Mouse (Mus musculus): Measurements from ENCODE around the gene Myo18b. TPM values are rescaled to one million over a fixed set of nuclear protein-coding genes. Genes with fewer than 3 reads are reported as not detected.

The Myo18b gene
- polyA plus RNA-seq, 1 experiment from 2014 or later, result 1.1 TPM

DNA sequence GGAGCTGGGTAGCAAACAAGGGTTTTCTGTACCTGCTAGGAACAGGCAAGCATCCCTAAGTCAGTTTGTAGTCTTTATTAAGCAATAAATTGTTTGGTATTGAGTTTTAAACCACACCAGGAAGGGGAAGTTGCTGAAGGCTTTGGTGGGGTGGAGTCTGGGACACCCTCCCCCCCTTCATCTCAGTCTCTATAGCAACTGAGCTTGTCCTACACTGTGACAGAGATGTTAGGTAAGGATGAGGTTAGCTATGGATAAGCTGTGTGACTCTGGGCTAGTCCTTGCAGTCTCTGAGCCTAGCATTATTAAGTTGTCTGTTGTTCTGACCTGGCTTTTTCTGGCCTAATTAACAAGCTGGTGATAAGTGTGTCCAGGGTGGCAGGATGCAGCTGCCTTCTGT lies 254.4 kb downstream of the Myo18b start:
- Histone ChIP-seq H3K27ac (ENCODE audit: low read length) (no peak overlapping the region), H3K9me3 (ENCODE audit: control insufficient read depth, low read length) (no peaks in the 10 kb centered on the region; the same call in 1 of the 2 replicates), H3K4me2 (ENCODE audit: low read depth, low read length) (no peak overlapping the region), H3K27me3 (ENCODE audit: control insufficient read depth, insufficient read depth, low read depth, low read length) (no peaks in the 10 kb centered on the region), H3K4me1 (replicated peaks; ENCODE audit: control insufficient read depth, insufficient read depth, low read length) (peaks cover 5% of the 10 kb centered on the region), H3K36me3 (ENCODE audit: control insufficient read depth, insufficient read depth, low read length) (no peaks in the 10 kb centered on the region), H3K4me3 (ENCODE audit: low read length) (no peak overlapping the region), H3K9ac (ENCODE audit: low read length) (no peak overlapping the region)
- ATAC-seq (ENCODE audit: low read depth), result no peak

- Histone ChIP-seq H3K27me3 (ENCODE audit: control insufficient read depth, insufficient read depth, low read depth, low read length) (no peaks in the 10 kb centered on the region), H3K4me3 (ENCODE audit: low read length) (no peak overlapping the region)
- 23% methylated on average over 20 of the region's 20 CpGs for WGBS
Measured at GRCm38 (mm10) chr5:112641131-112641530, 255.0 kb downstream of the Myo18b start.

DNA sequence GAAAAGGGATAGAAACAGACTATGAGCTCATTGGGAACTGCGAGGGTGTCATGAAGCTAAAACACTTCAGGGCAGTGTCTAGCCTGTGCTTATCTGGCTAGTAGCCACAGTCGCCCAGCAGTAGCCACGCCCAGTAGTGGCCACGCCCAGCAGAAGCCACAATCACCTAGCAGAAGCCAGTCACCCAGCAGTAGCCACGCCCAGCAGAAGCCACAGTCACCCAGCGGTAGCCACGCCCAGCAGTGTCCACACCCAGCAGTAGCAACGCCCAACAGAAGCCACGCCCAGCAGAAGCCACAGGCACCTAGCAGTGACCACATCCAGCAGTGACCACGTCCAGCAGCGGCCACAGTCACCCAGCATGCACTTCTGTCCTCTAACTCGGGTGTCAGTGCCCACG lies 255.5 kb downstream of the Myo18b start:
- Histone ChIP-seq H3K27me3 (ENCODE audit: control insufficient read depth, insufficient read depth, low read depth, low read length) (no peaks in the 10 kb centered on the region), H3K4me2 (ENCODE audit: low read depth, low read length) (0 out of 2 replicates have a peak overlapping the region, but pooled peaks have one; percentile 2)

More at GRCm38 (mm10) chr5:112641131-112641530, 255.0 kb downstream of the Myo18b start:
- Histone ChIP-seq H3K36me3 (ENCODE audit: control insufficient read depth, insufficient read depth, low read length) (no peaks in the 10 kb centered on the region), H3K9ac (ENCODE audit: low read length) (no peak overlapping the region), H3K9me3 (ENCODE audit: control insufficient read depth, low read length) (no peaks in the 10 kb centered on the region; the same call in 1 of the 2 replicates), H3K4me2 (ENCODE audit: low read depth, low read length) (no peak overlapping the region), H3K4me1 (replicated peaks; ENCODE audit: control insufficient read depth, insufficient read depth, low read length) (peaks cover 5% of the 10 kb centered on the region), H3K27ac (ENCODE audit: low read length) (no peak overlapping the region)
- ATAC-seq (ENCODE audit: low read depth), result no peak

More for the DNA sequence above, 255.5 kb downstream of the Myo18b start:
- H3K9ac ChIP-seq (ENCODE audit: low read length), result no peak overlapping the region
- ATAC-seq (ENCODE audit: low read depth), result peak; percentile 63
- H3K27ac ChIP-seq (ENCODE audit: low read length), result no peak overlapping the region
- H3K4me1 ChIP-seq (replicated peaks; ENCODE audit: control insufficient read depth, insufficient read depth, low read length), result peaks cover 5% of the 10 kb centered on the region
- H3K36me3 ChIP-seq (ENCODE audit: control insufficient read depth, insufficient read depth, low read length), result no peaks in the 10 kb centered on the region
- WGBS, result 28% methylated on average over 13 of the region's 13 CpGs
- no peaks in the 10 kb centered on the region; the same call in 1 of the 2 replicates for H3K9me3 ChIP-seq (ENCODE audit: control insufficient read depth, low read length)
- no peak overlapping the region for H3K4me3 ChIP-seq (ENCODE audit: low read length)

Other genes starting within 250 kb of the Myo18b start
- 19.1 and 21.8 TPM in 2 replicates for gene Grk3, start 119.4 kb upstream of the Myo18b start, polyA plus RNA-seq (2015; fragmentation: Nextera tagmentation; extraction: Ambion mirVana)
- gene Crybb2, start 173.8 kb upstream of the Myo18b start, polyA plus RNA-seq (2015; fragmentation: Nextera tagmentation; extraction: Ambion mirVana), result not detected in 2 replicates
- 1.0 and 1.4 TPM in 2 replicates for gene Crybb3, start 185.2 kb upstream of the Myo18b start, polyA plus RNA-seq (2015; fragmentation: Nextera tagmentation; extraction: Ambion mirVana)

Data from lung, embryonic 16.5 days (tissue).